Mouse (Mus musculus) myocyte (in vitro differentiated cells): Measurements from ENCODE around the gene Xrra1. TPM values are rescaled to one million over a fixed set of nuclear protein-coding genes. Genes with fewer than 3 reads are reported as not detected.

Source experiments
- H3K27me3 ChIP-seq: one replicate; pipeline ENCODE4 v1.6.1; 2011; ENCODE audit not compliant: control insufficient read depth, insufficient read depth, insufficient read length
- H3K36me3 ChIP-seq: one replicate; pipeline ENCODE4 v1.6.1; 2011; ENCODE audit not compliant: control insufficient read depth, insufficient read depth
- H3K4me2 ChIP-seq: one replicate; pipeline ENCODE4 v1.6.1; 2011; ENCODE audit warnings: low read depth, control low read depth
- H3K4me3 ChIP-seq: one replicate; pipeline ENCODE4 v1.5.1; 2011; ENCODE audit warnings: mild to moderate bottlenecking, control low read depth, moderate library complexity
- H3K79me2 ChIP-seq: one replicate; pipeline ENCODE4 v1.6.1; 2011; ENCODE audit not compliant: control insufficient read depth, insufficient read depth
- H3ac ChIP-seq: one replicate; pipeline ENCODE4 v1.6.1; 2011; ENCODE audit not compliant: control insufficient read depth, insufficient read length
- CEBPB ChIP-seq: IDR thresholded peaks from 2 replicates; pipeline ENCODE4 v1.6.1; 2011; ENCODE audit warnings: mild to moderate bottlenecking, moderate library complexity; ENCODE audit not compliant: poor library complexity, insufficient read depth, severe bottlenecking
- E2F4 ChIP-seq: IDR thresholded peaks from one replicate; pipeline ENCODE4 v1.6.1; 2011; ENCODE audit warnings: mild to moderate bottlenecking, control low read depth, moderate library complexity; ENCODE audit not compliant: insufficient read depth
- MAX ChIP-seq: IDR thresholded peaks from one replicate; pipeline ENCODE4 v1.6.1; 2011; ENCODE audit warnings: low read depth, mild to moderate bottlenecking, control low read depth
- MYOD1 ChIP-seq, 3 experiments: IDR thresholded peaks; one replicate each; pipeline ENCODE4 v1.6.1; 2011; ENCODE audit warnings: control low read depth in 2 of 3, low read depth in 2 of 3, mild to moderate bottlenecking in 2 of 3, moderate library complexity in 1 of 3; ENCODE audit not compliant: insufficient read length in 2 of 3, control insufficient read depth in 1 of 3
- MYOG ChIP-seq, 3 experiments: IDR thresholded peaks; one replicate each; pipeline ENCODE4 v1.6.1; 2011; ENCODE audit warnings: control low read depth in 2 of 3, low read depth in 2 of 3, mild to moderate bottlenecking in 2 of 3; ENCODE audit not compliant: insufficient read length in 2 of 3, control insufficient read depth in 1 of 3, insufficient read depth in 1 of 3
- POLR2A ChIP-seq: IDR thresholded peaks from one replicate; pipeline ENCODE4 v1.6.1; 2011; ENCODE audit warnings: low read depth, mild to moderate bottlenecking, control low read depth, moderate library complexity; ENCODE audit not compliant: insufficient read length
- POLR2AphosphoS2 ChIP-seq: IDR thresholded peaks from one replicate; pipeline ENCODE4 v1.6.1; 2011; ENCODE audit warnings: low read depth, control low read depth; ENCODE audit not compliant: insufficient read length
- REST ChIP-seq: IDR thresholded peaks from one replicate; pipeline ENCODE4 v1.6.1; 2011; ENCODE audit warnings: mild to moderate bottlenecking, control low read depth, moderate library complexity; ENCODE audit not compliant: insufficient read depth, insufficient read length
- SRF ChIP-seq: IDR thresholded peaks from one replicate; pipeline ENCODE4 v1.6.1; 2011; ENCODE audit warnings: low read depth; ENCODE audit not compliant: control insufficient read depth, insufficient read length
- TCF12 ChIP-seq: IDR thresholded peaks from one replicate; pipeline ENCODE4 v1.6.1; 2011; ENCODE audit warnings: mild to moderate bottlenecking, control low read depth; ENCODE audit not compliant: poor library complexity, insufficient read depth, severe bottlenecking
- TCF3 ChIP-seq: IDR thresholded peaks from one replicate; pipeline ENCODE4 v1.6.1; 2011; ENCODE audit warnings: low read depth, control low read depth; ENCODE audit not compliant: insufficient read length
- USF1 ChIP-seq: IDR thresholded peaks from one replicate; pipeline ENCODE4 v1.6.1; 2011; ENCODE audit warnings: low read depth, mild to moderate bottlenecking, control low read depth, moderate library complexity
- polyA plus RNA-seq: library from polyadenylated mRNA; unstranded; fragments of >200 nt; fragmentation: generic; extraction: Trizol; gene quantifications from one replicate; pipeline ENCODE4 v1.2.1, GENCODE M21; 2012; ENCODE audit warnings: missing spikeins

Xrra1 gene
- polyA plus RNA-seq, 1 experiment: 0.31 TPM

- TF ChIP-seq CEBPB: no peak
- TF ChIP-seq MYOG (IDR thresholded peaks at IDR 0.05; ENCODE audit: control insufficient read depth in 1 of 3, insufficient read depth in 1 of 3, insufficient read length in 2 of 3, low read depth in 2 of 3): no peak
- no peak for TF ChIP-seq POLR2AphosphoS2
- TF ChIP-seq POLR2A: no peak
- TF ChIP-seq TCF3: no peak
- no peak for TF ChIP-seq MAX
- no peak for TF ChIP-seq E2F4
- TF ChIP-seq TCF12: no peak
- no peak for TF ChIP-seq REST
- no peak for TF ChIP-seq MYOD1 (IDR thresholded peaks at IDR 0.05; ENCODE audit: control insufficient read depth in 1 of 3, insufficient read length in 2 of 3, low read depth in 2 of 3)
- no peak for TF ChIP-seq USF1
- no peak for TF ChIP-seq SRF
- H3K36me3 ChIP-seq: peaks cover 28% of the 10 kb centered on the region
- no peaks in the 10 kb centered on the region for H3K27me3 ChIP-seq
- H3K4me2 ChIP-seq: no peak overlapping the region
- peaks cover 51% of the 10 kb centered on the region for H3K79me2 ChIP-seq
- no peak overlapping the region for H3ac ChIP-seq
- no peak overlapping the region for H3K4me3 ChIP-seq
Measured at GRCm38 (mm10) chr7:99851121-99851520, 7.8 kb upstream of the Xrra1 start.

DNA sequence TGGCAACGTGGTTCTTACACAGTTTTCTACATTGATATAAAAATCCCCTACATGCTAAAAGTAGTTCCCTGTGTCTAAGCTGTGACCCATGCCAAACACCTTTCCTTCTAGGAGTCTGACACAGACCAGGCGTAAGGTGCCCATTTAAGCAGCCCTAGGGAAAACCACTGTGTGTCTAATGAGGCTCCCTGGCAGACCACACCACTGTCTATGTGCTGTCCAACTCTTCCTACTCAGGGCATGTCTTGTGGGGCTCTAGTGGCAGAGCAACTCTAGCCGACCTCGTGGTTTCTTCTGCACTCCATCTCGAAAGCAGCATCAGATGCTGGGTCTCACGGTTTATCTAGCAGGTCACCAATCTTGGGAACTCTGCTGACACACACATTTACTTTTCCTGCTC lies 7.3 kb upstream of the Xrra1 start:
- H3K79me2 ChIP-seq: peaks cover 56% of the 10 kb centered on the region
- no peaks in the 10 kb centered on the region for H3K27me3 ChIP-seq
- H3K4me3 ChIP-seq: no peak overlapping the region
- H3K36me3 ChIP-seq: peaks cover 28% of the 10 kb centered on the region
- H3K4me2 ChIP-seq: no peak overlapping the region
- TF ChIP-seq POLR2AphosphoS2 (no peak), REST (no peak), E2F4 (no peak), TCF3 (no peak), MAX (no peak), MYOD1 (IDR thresholded peaks at IDR 0.05; ENCODE audit: control insufficient read depth in 1 of 3, insufficient read length in 2 of 3, low read depth in 2 of 3) (no peak), USF1 (no peak), MYOG (IDR thresholded peaks at IDR 0.05; ENCODE audit: control insufficient read depth in 1 of 3, insufficient read depth in 1 of 3, insufficient read length in 2 of 3, low read depth in 2 of 3) (no peak), SRF (no peak), CEBPB (no peak), POLR2A (no peak), TCF12 (no peak)
- H3ac ChIP-seq: no peak overlapping the region

DNA sequence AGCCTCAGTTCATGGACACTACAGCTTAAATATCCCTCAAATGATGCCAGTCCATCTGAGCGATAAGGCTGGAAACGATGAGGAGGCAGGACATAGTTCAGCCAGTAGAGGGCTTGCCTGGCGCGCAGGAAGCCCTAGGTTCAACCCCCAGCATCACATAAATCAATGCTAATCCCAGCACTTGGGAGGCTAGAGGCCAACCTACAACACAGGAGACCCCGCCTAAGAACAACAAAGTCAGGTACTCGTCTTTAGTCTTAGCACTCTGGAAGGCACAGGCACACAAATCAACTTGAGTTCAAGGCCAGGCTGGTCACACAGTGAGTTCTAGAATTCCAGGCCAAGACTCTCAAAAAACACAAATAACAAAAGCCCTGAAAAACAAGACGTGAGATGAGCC lies 5.6 kb upstream of the Xrra1 start:
- no peak overlapping the region for H3K4me3 ChIP-seq
- peaks cover 16% of the 10 kb centered on the region for H3K36me3 ChIP-seq
- no peak overlapping the region for H3K4me2 ChIP-seq
- TF ChIP-seq E2F4 (no peak), MAX (no peak), CEBPB (no peak), REST (no peak), POLR2AphosphoS2 (no peak), TCF12 (no peak), MYOD1 (IDR thresholded peaks at IDR 0.05; ENCODE audit: control insufficient read depth in 1 of 3, insufficient read length in 2 of 3, low read depth in 2 of 3) (no peak), TCF3 (no peak), SRF (no peak), POLR2A (no peak), USF1 (no peak), MYOG (IDR thresholded peaks at IDR 0.05; ENCODE audit: control insufficient read depth in 1 of 3, insufficient read depth in 1 of 3, insufficient read length in 2 of 3, low read depth in 2 of 3) (no peak)
- H3K27me3 ChIP-seq: no peaks in the 10 kb centered on the region
- H3K79me2 ChIP-seq: peaks cover 72% of the 10 kb centered on the region
- no peak overlapping the region for H3ac ChIP-seq

- H3K36me3 ChIP-seq: peaks cover 9% of the 10 kb centered on the region
- TF ChIP-seq E2F4 (no peak), USF1 (no peak), MYOG (IDR thresholded peaks at IDR 0.05; ENCODE audit: control insufficient read depth in 1 of 3, insufficient read depth in 1 of 3, insufficient read length in 2 of 3, low read depth in 2 of 3) (no peak), REST (no peak), SRF (no peak), TCF3 (no peak), MYOD1 (IDR thresholded peaks at IDR 0.05; ENCODE audit: control insufficient read depth in 1 of 3, insufficient read length in 2 of 3, low read depth in 2 of 3) (no peak), POLR2AphosphoS2 (no peak), POLR2A (no peak), MAX (no peak), CEBPB (no peak)
- no peak overlapping the region for H3K4me3 ChIP-seq
- H3ac ChIP-seq: no peak overlapping the region
- peaks cover 75% of the 10 kb centered on the region for H3K79me2 ChIP-seq
- no peaks in the 10 kb centered on the region for H3K27me3 ChIP-seq
- H3K4me2 ChIP-seq: no peak overlapping the region
Measured at GRCm38 (mm10) chr7:99854311-99854710, 4.6 kb upstream of the Xrra1 start.

- TF ChIP-seq E2F4: no peak
- Histone ChIP-seq H3K36me3 (peaks cover 9% of the 10 kb centered on the region), H3K4me3 (no peak overlapping the region), H3ac (no peak overlapping the region), H3K4me2 (no peak overlapping the region), H3K79me2 (peaks cover 62% of the 10 kb centered on the region), H3K27me3 (no peaks in the 10 kb centered on the region)
Measured at GRCm38 (mm10) chr7:99856266-99856861, 2.6 kb upstream of the Xrra1 start.
